Comparison of ENCODE assay signal across 27 mouse cellular contexts in the genomic region with DNA sequence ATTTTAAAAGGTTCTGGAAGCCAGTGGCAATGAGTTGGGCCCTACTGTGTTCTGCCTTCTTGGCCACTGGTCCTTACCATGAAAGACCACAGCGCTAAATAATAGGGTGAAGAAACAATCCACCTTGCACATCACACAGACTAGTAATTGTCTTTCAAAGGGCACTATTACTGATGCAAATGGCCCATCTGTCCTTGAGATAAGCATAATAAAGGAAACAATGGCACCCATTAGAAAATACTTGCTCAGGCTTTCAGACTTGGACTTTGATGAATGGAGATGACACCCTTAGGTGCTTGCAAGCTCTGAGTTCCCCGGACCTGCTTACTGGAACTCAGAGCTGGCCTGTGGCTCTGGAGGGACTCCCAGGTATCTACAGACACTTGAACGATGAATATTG.
"Had no signal": no experiment of that assay in that cellular context is flagged by ENCODE, and none has a peak within 500 bp of the region (broad histone marks: within the 10 kb centered on the region; RNA-seq: fewer than 3 reads in every experiment).

No protein-coding gene starts in this region.

- H3K36me3 ChIP-seq: heart, embryonic 13.5 days; heart, embryonic 15.5 days; intestine, embryonic 15.5 days; limb, embryonic 10.5 days; limb, embryonic 12.5 days; liver, embryonic 13.5 days; liver, embryonic 15.5 days had no signal

- H3K27ac ChIP-seq: heart, adult 2 months; heart, embryonic 13.5 days; heart, embryonic 15.5 days; hindbrain, embryonic 14.5 days; intestine, embryonic 15.5 days; layer of hippocampus, adult 2 months; left cerebral cortex, adult 2 months; limb, embryonic 10.5 days; limb, embryonic 12.5 days; liver, embryonic 13.5 days; liver, embryonic 15.5 days had no signal

- ATAC-seq: hindbrain, embryonic 16.5 days; inflammation-experienced regulatory T-cells, adult 6 months; intestine, embryonic 15.5 days; intestine, postnatal 0 days had no signal

- H3K9ac ChIP-seq: heart, embryonic 13.5 days; heart, embryonic 15.5 days; hindbrain, embryonic 14.5 days; intestine, embryonic 15.5 days; limb, embryonic 12.5 days; liver, embryonic 13.5 days; liver, embryonic 15.5 days had no signal

- H3K4me2 ChIP-seq: heart, embryonic 11.5 days; heart, embryonic 13.5 days; heart, embryonic 15.5 days; hindbrain, embryonic 14.5 days; intestine, embryonic 15.5 days; limb, embryonic 12.5 days; liver, embryonic 11.5 days; liver, embryonic 13.5 days; liver, embryonic 15.5 days had no signal

- H3K4me3 ChIP-seq: heart, adult 2 months; heart, embryonic 13.5 days; heart, embryonic 15.5 days; intestine, embryonic 15.5 days; layer of hippocampus, adult 2 months; left cerebral cortex, adult 2 months; limb, embryonic 10.5 days; limb, embryonic 12.5 days; liver, embryonic 13.5 days; liver, embryonic 15.5 days had no signal

- DNase-seq: gastrocnemius, postnatal 14 days; gastrocnemius, postnatal 36 days; heart, adult 11 months; heart, adult 2 months; heart, postnatal 14 days; heart, postnatal 36 days; kidney, adult 18-20 months; kidney, adult 8-10 months; kidney, postnatal 10 days; kidney, postnatal 25 days; kidney, postnatal 4 days; liver; liver, embryonic 13.5 days had no signal

- H3K27me3 ChIP-seq: heart, embryonic 15.5 days; intestine, embryonic 15.5 days; limb, embryonic 12.5 days; liver, embryonic 13.5 days; liver, embryonic 15.5 days had no signal

- H3K4me1 ChIP-seq: heart, embryonic 13.5 days; heart, embryonic 15.5 days; intestine, embryonic 15.5 days; limb, embryonic 10.5 days; limb, embryonic 12.5 days; liver, embryonic 13.5 days; liver, embryonic 15.5 days had no signal

- H3K9me3 ChIP-seq: heart, embryonic 13.5 days; heart, embryonic 15.5 days; intestine, embryonic 15.5 days; limb, embryonic 10.5 days; limb, embryonic 12.5 days; liver, embryonic 13.5 days; liver, embryonic 15.5 days had no signal
